Mouse (Mus musculus): ENCODE results near the gene Nek10. TPM values are rescaled to one million over a fixed set of nuclear protein-coding genes. Genes with fewer than 3 reads are reported as not detected.
"Not testable (repeated sequence)": the region's sequence is repeated elsewhere in the genome, so short reads cannot be mapped to it uniquely, and the experiment has no call there.

Nek10 gene
- polyA plus RNA-seq, 1 experiment from 2014 or later, result not detected

DNA sequence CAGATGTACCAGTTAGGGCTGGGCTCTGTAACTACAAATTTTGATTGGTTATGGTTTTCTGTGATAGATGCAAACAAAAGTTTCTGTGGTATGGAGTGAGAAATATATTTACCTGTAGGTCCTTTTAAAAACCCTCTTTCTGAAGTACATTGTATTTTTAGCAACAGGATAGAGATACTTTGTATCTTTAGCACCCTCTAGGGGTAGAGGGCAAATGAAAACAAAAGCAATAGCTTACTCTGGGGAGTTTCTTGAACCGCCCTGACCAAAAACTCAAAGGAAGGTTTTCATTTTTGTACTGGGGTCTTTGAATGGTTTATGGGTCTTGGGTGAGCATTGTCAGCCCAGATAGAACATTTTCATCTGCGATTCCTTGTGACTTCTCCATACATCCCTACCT is 188.4 kb downstream of the Nek10 start:
- ATAC-seq (ENCODE audit: low read depth), result no peak
- 65% methylated on average over 2 of the region's 2 CpGs for WGBS (ENCODE audit: insufficient replicate concordance)

DNA sequence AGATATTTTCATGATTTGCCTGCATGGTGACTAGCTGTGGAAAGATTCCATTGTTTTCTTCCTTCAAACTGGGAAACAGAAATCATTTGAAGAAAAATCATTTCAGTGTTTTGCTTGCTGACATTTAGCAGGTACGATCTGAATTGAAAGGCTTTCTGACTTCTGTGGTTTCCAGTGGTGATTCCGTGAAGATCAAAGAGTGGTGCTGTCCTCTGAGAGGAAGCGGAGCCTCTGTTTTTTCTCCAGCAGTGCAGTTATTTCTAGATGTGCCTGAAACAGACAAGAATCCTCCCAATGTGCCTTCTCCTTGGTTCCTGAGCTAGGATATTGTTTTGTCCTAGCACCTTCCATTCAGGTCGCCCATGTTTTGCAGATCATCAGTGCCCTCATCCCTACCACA is 208.2 kb downstream of the Nek10 start:
- ATAC-seq (ENCODE audit: low read depth), result no peak
- 57% methylated on average over 4 of the region's 4 CpGs for WGBS (ENCODE audit: insufficient replicate concordance)
- H3K27me3 ChIP-seq (ENCODE audit: control insufficient read depth, insufficient read depth, low read depth, low read length), result no peaks in the 10 kb centered on the region
- no peaks in the 10 kb centered on the region for H3K9me3 ChIP-seq (replicated peaks; ENCODE audit: control insufficient read depth, low read length)
- no peak overlapping the region for H3K4me3 ChIP-seq (ENCODE audit: low read depth, low read length)
- no peak overlapping the region for H3K9ac ChIP-seq (ENCODE audit: low read depth, low read length)
- H3K27ac ChIP-seq (ENCODE audit: low read length), result no peak overlapping the region
- no peaks in the 10 kb centered on the region for H3K4me1 ChIP-seq (ENCODE audit: control insufficient read depth, low read depth, low read length)
- no peak overlapping the region for H3K4me2 ChIP-seq (ENCODE audit: low read depth, low read length)
- no peaks in the 10 kb centered on the region for H3K36me3 ChIP-seq (ENCODE audit: control insufficient read depth, insufficient read depth)

More for the DNA sequence above, 188.4 kb downstream of the Nek10 start:
- no peaks in the 10 kb centered on the region for H3K4me1 ChIP-seq (ENCODE audit: control insufficient read depth, low read depth, low read length)
- no peaks in the 10 kb centered on the region for H3K9me3 ChIP-seq (replicated peaks; ENCODE audit: control insufficient read depth, low read length)
- no peak overlapping the region for H3K4me3 ChIP-seq (ENCODE audit: low read depth, low read length)
- H3K9ac ChIP-seq (ENCODE audit: low read depth, low read length), result no peak overlapping the region
- H3K27me3 ChIP-seq (ENCODE audit: control insufficient read depth, insufficient read depth, low read depth, low read length), result no peaks in the 10 kb centered on the region
- no peak overlapping the region for H3K27ac ChIP-seq (ENCODE audit: low read length)
- H3K4me2 ChIP-seq (ENCODE audit: low read depth, low read length), result no peak overlapping the region
- H3K36me3 ChIP-seq (ENCODE audit: control insufficient read depth, insufficient read depth), result no peaks in the 10 kb centered on the region

DNA sequence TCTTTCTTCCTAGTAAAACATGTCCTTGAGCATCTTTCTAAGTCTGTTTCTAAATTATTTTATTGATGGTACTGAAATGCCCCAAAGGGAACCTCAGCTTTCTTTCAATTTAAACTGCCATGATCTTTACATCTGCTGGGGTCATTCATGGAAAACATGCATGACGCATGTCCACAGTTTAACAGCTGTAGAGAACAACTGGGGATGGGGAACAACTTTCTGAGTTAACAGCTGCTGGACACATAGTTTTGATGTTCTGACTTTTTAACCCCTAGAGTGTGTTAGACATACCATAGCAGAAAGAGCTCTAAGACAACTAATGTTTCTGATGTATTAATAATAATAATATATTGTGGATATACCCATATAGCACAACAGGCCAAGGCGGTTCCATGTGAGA is 211.6 kb downstream of the Nek10 start:
- no peaks in the 10 kb centered on the region for H3K9me3 ChIP-seq (replicated peaks; ENCODE audit: control insufficient read depth, low read length)
- no peak for ATAC-seq (ENCODE audit: low read depth)
- no peaks in the 10 kb centered on the region for H3K36me3 ChIP-seq (ENCODE audit: control insufficient read depth, insufficient read depth)
- no peak overlapping the region for H3K4me2 ChIP-seq (ENCODE audit: low read depth, low read length)
- WGBS (ENCODE audit: insufficient replicate concordance), result 70% methylated on average over 2 of the region's 2 CpGs
- H3K27ac ChIP-seq (ENCODE audit: low read length), result no peak overlapping the region
- H3K27me3 ChIP-seq (ENCODE audit: control insufficient read depth, insufficient read depth, low read depth, low read length), result no peaks in the 10 kb centered on the region
- no peak overlapping the region for H3K9ac ChIP-seq (ENCODE audit: low read depth, low read length)
- no peaks in the 10 kb centered on the region for H3K4me1 ChIP-seq (ENCODE audit: control insufficient read depth, low read depth, low read length)
- H3K4me3 ChIP-seq (ENCODE audit: low read depth, low read length), result no peak overlapping the region

DNA sequence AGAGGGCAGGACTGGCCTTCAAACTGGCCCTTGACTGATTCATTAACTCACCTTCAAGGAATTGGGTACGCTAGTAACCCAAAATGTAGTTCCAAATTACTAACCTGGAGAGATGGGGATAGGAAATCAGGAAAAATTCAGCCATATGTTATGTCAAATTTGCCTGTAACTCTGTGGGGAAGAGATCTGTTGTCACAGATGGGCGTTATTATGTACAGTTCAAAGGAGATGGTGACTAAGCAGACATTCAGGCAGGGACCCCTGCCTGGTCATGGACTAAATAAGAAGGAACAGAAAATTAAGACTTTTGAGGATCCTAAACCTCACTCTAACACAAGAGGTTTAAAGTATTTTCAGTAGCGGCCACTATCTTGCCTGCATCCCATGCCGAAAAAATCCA is 227.4 kb downstream of the Nek10 start:
- not testable (repeated sequence) for H3K4me2 ChIP-seq (ENCODE audit: low read depth, low read length); H3K9ac ChIP-seq (ENCODE audit: low read depth, low read length); H3K36me3 ChIP-seq (ENCODE audit: control insufficient read depth, insufficient read depth); H3K4me1 ChIP-seq (ENCODE audit: control insufficient read depth, low read depth, low read length); H3K9me3 ChIP-seq (replicated peaks; ENCODE audit: control insufficient read depth, low read length); H3K4me3 ChIP-seq (ENCODE audit: low read depth, low read length); H3K27me3 ChIP-seq (ENCODE audit: control insufficient read depth, insufficient read depth, low read depth, low read length); ATAC-seq (ENCODE audit: low read depth); H3K27ac ChIP-seq (ENCODE audit: low read length)
- WGBS (ENCODE audit: insufficient replicate concordance), result 68% methylated on average over 4 of the region's 4 CpGs

DNA sequence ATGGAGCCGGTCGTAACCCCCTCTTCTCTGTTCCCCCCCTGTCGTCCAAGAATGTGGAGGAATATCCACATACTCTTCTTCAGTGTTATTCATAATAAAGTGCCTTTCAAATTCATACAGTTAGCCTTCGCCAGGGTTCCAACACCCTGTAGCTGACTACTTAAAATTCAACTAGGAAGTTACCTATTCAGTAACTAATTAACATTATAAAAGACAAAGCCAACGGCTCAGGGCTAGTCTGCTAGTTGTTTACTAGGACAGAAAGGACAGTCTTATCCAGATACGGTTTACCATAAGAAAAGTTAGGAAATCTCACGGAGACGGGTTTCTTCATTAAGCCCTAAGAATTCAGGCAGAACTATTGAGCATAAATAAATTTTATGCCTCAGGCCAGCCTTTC is 231.4 kb downstream of the Nek10 start:
- not testable (repeated sequence) for H3K9ac ChIP-seq (ENCODE audit: low read depth, low read length); H3K4me1 ChIP-seq (ENCODE audit: control insufficient read depth, low read depth, low read length); H3K9me3 ChIP-seq (replicated peaks; ENCODE audit: control insufficient read depth, low read length); H3K27me3 ChIP-seq (ENCODE audit: control insufficient read depth, insufficient read depth, low read depth, low read length); H3K4me3 ChIP-seq (ENCODE audit: low read depth, low read length); H3K36me3 ChIP-seq (ENCODE audit: control insufficient read depth, insufficient read depth); H3K27ac ChIP-seq (ENCODE audit: low read length); ATAC-seq (ENCODE audit: low read depth); H3K4me2 ChIP-seq (ENCODE audit: low read depth, low read length)
- 73% methylated on average over 8 of the region's 8 CpGs for WGBS (ENCODE audit: insufficient replicate concordance)

DNA sequence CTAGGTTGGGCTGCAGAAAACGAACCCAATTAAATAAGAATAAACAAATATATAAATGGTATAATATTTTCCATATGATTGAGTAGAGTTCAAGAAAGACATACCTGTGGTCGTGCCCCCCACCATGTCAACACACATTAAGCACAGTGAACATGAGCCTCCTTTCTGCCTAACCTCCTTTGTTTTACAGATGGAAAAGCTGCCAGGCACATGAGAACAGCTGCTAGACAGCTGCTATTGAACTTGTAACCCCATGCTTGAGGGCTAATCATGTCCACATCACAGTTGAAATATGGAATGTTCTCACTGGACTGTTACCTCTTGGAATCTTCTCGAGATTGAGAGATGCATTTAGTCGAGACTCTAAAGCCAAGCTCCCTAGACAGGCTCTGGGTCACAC is 245.0 kb downstream of the Nek10 start:
- 49% methylated on average over 4 of the region's 4 CpGs for WGBS (ENCODE audit: insufficient replicate concordance)
- no peak overlapping the region for H3K27ac ChIP-seq (ENCODE audit: low read length)
- H3K4me3 ChIP-seq (ENCODE audit: low read depth, low read length), result no peak overlapping the region
- no peak overlapping the region for H3K9ac ChIP-seq (ENCODE audit: low read depth, low read length)
- ATAC-seq (ENCODE audit: low read depth), result no peak
- H3K36me3 ChIP-seq (ENCODE audit: control insufficient read depth, insufficient read depth), result no peaks in the 10 kb centered on the region
- no peaks in the 10 kb centered on the region for H3K27me3 ChIP-seq (ENCODE audit: control insufficient read depth, insufficient read depth, low read depth, low read length)
- H3K9me3 ChIP-seq (replicated peaks; ENCODE audit: control insufficient read depth, low read length), result no peaks in the 10 kb centered on the region
- no peak overlapping the region for H3K4me2 ChIP-seq (ENCODE audit: low read depth, low read length)
- H3K4me1 ChIP-seq (ENCODE audit: control insufficient read depth, low read depth, low read length), result no peaks in the 10 kb centered on the region

DNA sequence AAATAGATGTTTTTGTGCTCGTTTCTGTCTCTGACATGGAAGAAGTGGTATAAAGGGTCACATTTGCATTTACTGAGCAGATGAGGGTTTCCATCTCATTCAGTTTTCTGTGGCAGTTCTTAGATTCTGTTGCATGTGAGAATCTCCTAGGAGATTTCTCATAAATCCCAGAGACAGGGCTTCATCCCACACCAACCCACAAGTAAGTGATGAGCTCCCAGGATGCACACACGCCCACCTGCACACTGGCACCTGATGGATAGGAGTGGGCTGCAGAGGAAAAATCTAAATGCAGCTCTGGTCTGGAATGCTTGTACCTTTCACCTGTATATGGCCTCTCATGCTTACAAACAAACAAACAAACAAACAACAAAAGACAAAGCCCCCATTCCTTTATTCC is 258.3 kb downstream of the Nek10 start:
- ATAC-seq (ENCODE audit: low read depth), result no peak
- WGBS (ENCODE audit: insufficient replicate concordance), result 37% methylated on average over 2 of the region's 2 CpGs
- no peaks in the 10 kb centered on the region for H3K36me3 ChIP-seq (ENCODE audit: control insufficient read depth, insufficient read depth)

More for the DNA sequence above, 258.3 kb downstream of the Nek10 start:
- Histone ChIP-seq H3K9ac (ENCODE audit: low read depth, low read length) (no peak overlapping the region), H3K9me3 (replicated peaks; ENCODE audit: control insufficient read depth, low read length) (no peaks in the 10 kb centered on the region), H3K27me3 (ENCODE audit: control insufficient read depth, insufficient read depth, low read depth, low read length) (no peaks in the 10 kb centered on the region), H3K4me2 (ENCODE audit: low read depth, low read length) (no peak overlapping the region), H3K4me1 (ENCODE audit: control insufficient read depth, low read depth, low read length) (no peaks in the 10 kb centered on the region), H3K4me3 (ENCODE audit: low read depth, low read length) (no peak overlapping the region), H3K27ac (ENCODE audit: low read length) (no peak overlapping the region)

Other genes starting within 250 kb of the Nek10 start
- gene Slc4a7, start 101.1 kb upstream of the Nek10 start, polyA plus RNA-seq (2015; fragmentation: Nextera tagmentation; extraction: Ambion mirVana), result 2.9 and 3.1 TPM in 2 replicates